Mouse (Mus musculus) C2C12 (cell line): Measurements from ENCODE around the gene Timm8b. TPM values are rescaled to one million over a fixed set of nuclear protein-coding genes. Genes with fewer than 3 reads are reported as not detected.
A peak's percentile ranks its signal among the peaks of the same experiment; 100 is the strongest.

Experiments used
- H3K27me3 ChIP-seq: one replicate; pipeline ENCODE4 v1.6.1; 2011; ENCODE audit not compliant: control insufficient read depth, insufficient read depth, insufficient read length
- H3K36me3 ChIP-seq: one replicate; pipeline ENCODE4 v1.6.1; 2011; ENCODE audit not compliant: control insufficient read depth, insufficient read depth
- H3K4me3 ChIP-seq: one replicate; pipeline ENCODE4 v1.5.1; 2011; ENCODE audit warnings: mild to moderate bottlenecking, control low read depth; ENCODE audit not compliant: poor library complexity, insufficient read depth, severe bottlenecking
- H3K79me2 ChIP-seq: one replicate; pipeline ENCODE4 v1.6.1; 2011; ENCODE audit not compliant: control insufficient read depth, insufficient read depth
- H3K79me3 ChIP-seq: one replicate; pipeline ENCODE4 v1.6.1; 2011; ENCODE audit warnings: low read depth, control low read depth
- H3ac ChIP-seq: one replicate; pipeline ENCODE3; 2011; ENCODE audit warnings: low read depth; ENCODE audit not compliant: control insufficient read depth, insufficient read length
- CEBPB ChIP-seq: IDR thresholded peaks from one replicate; pipeline ENCODE4 v1.6.1; 2011; ENCODE audit warnings: low read depth, mild to moderate bottlenecking, control low read depth, moderate library complexity
- CTCF ChIP-seq: IDR thresholded peaks from one replicate; pipeline ENCODE4 v1.5.1; 2011; ENCODE audit not compliant: control insufficient read depth, insufficient read depth, insufficient read length
- FOSL1 ChIP-seq: IDR thresholded peaks from one replicate; pipeline ENCODE4 v1.8.0; 2011; ENCODE audit warnings: mild to moderate bottlenecking, low read length; ENCODE audit not compliant: poor library complexity, insufficient read depth, severe bottlenecking
- MAX ChIP-seq: IDR thresholded peaks from one replicate; pipeline ENCODE4 v1.6.1; 2011; ENCODE audit warnings: mild to moderate bottlenecking, control low read depth
- MYOD1 ChIP-seq: IDR thresholded peaks from one replicate; pipeline ENCODE4 v1.6.1; 2011; ENCODE audit warnings: low read depth; ENCODE audit not compliant: control insufficient read depth, insufficient read length
- MYOG ChIP-seq: IDR thresholded peaks from one replicate; pipeline ENCODE4 v1.6.1; 2011; ENCODE audit not compliant: control insufficient read depth, insufficient read length; ENCODE audit errors: extremely low read depth
- USF1 ChIP-seq: IDR thresholded peaks from one replicate; pipeline ENCODE4 v1.6.1; 2011; ENCODE audit warnings: low read depth, mild to moderate bottlenecking, control low read depth, moderate library complexity
- long read RNA-seq, 2 experiments: library from polyadenylated mRNA; unstranded; transcript quantifications; one replicate each; pipeline ENCODE4 v2.0.0; 2019 to 2020
- polyA plus RNA-seq: library from polyadenylated mRNA; unstranded; fragments of >200 nt; fragmentation: generic; extraction: Trizol; gene quantifications from one replicate; pipeline ENCODE4 v1.2.1, GENCODE M21; 2012; ENCODE audit warnings: missing spikeins

The Timm8b gene
- 195 TPM for polyA plus RNA-seq
- long read RNA-seq, experiment 1, transcript Timm8b-201 (2 exons, 518 nt) = major isoform, 62 of 63 reads
- long read RNA-seq, experiment 1, partial matches to known transcripts = 1 of 63 reads
- long read RNA-seq, experiment 1, other reads (novel, unspliced or antisense) = 0 of 63 reads
- long read RNA-seq, experiment 2, partial matches to known transcripts = 0 of 3 reads
- long read RNA-seq, experiment 2, other reads (novel, unspliced or antisense) = 0 of 3 reads

GRCm38 (mm10) chr9:50603189-50603997 is at the start of gene Timm8b, which contains the start of gene Sdhd:
Timm8b (plus strand) TSS chr9:50603910.
Sdhd (minus strand) TSS chr9:50603812.
- H3K27me3 ChIP-seq = no peaks in the 10 kb centered on the region
- peaks cover 59% of the 10 kb centered on the region for H3K36me3 ChIP-seq
- peak within 1 kb of the TSS; percentile 82 for H3ac ChIP-seq
- peak; percentile 63 for TF ChIP-seq CEBPB
- TF ChIP-seq MYOG = no peak
- TF ChIP-seq MAX = peak; percentile 63
- H3K79me3 ChIP-seq = peaks cover 57% of the 10 kb centered on the region
- peak within 1 kb of the TSS; percentile 86 for H3K4me3 ChIP-seq
- peaks cover 76% of the 10 kb centered on the region for H3K79me2 ChIP-seq

DNA sequence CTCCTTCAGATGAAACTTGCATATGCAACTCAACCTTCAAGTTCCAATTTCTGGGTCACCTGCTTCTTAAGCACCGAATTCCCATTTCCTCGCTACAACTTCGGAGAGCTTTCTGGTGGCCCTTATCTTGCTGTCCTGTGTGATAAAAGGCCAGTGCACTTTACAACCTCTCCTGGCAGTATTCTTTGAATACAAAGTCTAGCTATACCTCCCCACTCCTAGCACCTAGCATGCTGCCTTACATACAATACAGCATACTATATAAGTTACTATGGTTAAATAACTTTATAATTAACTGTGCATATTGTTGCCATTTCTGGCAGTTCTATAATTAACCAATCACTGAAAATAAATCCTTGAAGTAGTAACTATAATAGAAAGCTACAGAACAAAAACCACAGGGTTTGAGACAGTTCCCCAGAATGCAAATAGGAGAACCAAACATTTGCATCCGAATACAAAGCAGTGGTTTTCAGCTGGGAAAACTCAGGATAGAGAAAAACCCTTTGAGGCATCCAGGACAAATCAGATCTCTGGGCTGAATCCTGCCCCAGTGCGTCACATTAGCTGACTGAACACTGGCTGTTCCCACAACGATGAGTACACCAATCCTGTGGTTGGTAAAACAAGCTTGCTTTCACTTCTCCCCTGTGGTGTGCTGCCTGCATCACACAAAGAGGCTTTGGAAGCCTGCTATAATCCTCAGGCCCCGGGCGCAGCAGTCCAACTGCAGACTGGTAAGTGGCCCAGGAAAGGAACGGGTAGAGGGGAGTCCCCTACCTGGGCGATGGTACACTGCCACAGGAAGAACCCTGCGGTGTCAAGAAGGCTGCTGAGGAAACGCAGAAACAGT is 49.2 kb upstream of the Timm8b start, which contains the start of gene Il18:
TSS of gene Il18 (plus strand) at position 587 of the 853 bp plus-strand sequence.
- H3K79me2 ChIP-seq = no peaks in the 10 kb centered on the region
- H3K4me3 ChIP-seq = no peak within 1 kb of the TSS
- H3ac ChIP-seq = no peak within 1 kb of the TSS
- no peaks in the 10 kb centered on the region for H3K36me3 ChIP-seq
- no peaks in the 10 kb centered on the region for H3K27me3 ChIP-seq
- H3K79me3 ChIP-seq = no peaks in the 10 kb centered on the region
- no peak for TF ChIP-seq USF1
- no peak for TF ChIP-seq CEBPB
- TF ChIP-seq MYOG = no peak
- no peak for TF ChIP-seq CTCF
- TF ChIP-seq FOSL1 = no peak
- TF ChIP-seq MYOD1 = no peak
- TF ChIP-seq MAX = no peak

DNA sequence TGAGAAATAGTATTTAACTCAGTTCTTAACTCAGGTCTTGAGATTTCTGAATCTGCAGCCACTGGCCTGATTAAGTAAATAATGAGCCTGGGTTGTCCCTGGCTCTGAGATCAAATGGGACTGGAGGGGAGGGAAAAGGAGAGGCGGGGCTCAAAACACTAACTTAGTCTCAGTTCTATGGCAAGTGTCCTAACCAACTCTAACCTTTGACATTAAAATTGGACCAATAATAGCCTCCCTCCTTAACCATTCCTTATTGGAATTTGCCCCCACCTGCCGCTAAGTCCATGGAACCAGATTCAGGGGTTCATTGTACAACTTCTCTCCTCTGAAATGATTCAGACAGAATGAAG is 48.6 kb upstream of the Timm8b start, which contains the start of gene Bco2:
TSS of gene Bco2 (minus strand) at position 88 of the 353 bp plus-strand sequence.
- no peaks in the 10 kb centered on the region for H3K27me3 ChIP-seq
- H3K4me3 ChIP-seq = no peak within 1 kb of the TSS
- H3K79me2 ChIP-seq = no peaks in the 10 kb centered on the region
- no peak within 1 kb of the TSS for H3ac ChIP-seq
- H3K79me3 ChIP-seq = no peaks in the 10 kb centered on the region
- TF ChIP-seq FOSL1 (no peak), MYOD1 (no peak), MYOG (no peak), CEBPB (no peak), CTCF (no peak)
- H3K36me3 ChIP-seq = no peaks in the 10 kb centered on the region

- H3K36me3 ChIP-seq = no peaks in the 10 kb centered on the region
- no peak within 1 kb of the TSS for H3ac ChIP-seq
- H3K27me3 ChIP-seq = no peaks in the 10 kb centered on the region
- no peak within 1 kb of the TSS for H3K4me3 ChIP-seq
- H3K79me2 ChIP-seq = no peaks in the 10 kb centered on the region
- TF ChIP-seq MYOG (no peak), CTCF (no peak), MYOD1 (no peak), CEBPB (no peak), MAX (no peak), USF1 (no peak), FOSL1 (no peak)
- no peaks in the 10 kb centered on the region for H3K79me3 ChIP-seq
These were observed 42.4 kb upstream of the Timm8b start, which contains the start of gene Tex12 for GRCm38 (mm10) chr9:50561145-50561917. Tex12 (minus strand) TSS chr9:50561325.

DNA sequence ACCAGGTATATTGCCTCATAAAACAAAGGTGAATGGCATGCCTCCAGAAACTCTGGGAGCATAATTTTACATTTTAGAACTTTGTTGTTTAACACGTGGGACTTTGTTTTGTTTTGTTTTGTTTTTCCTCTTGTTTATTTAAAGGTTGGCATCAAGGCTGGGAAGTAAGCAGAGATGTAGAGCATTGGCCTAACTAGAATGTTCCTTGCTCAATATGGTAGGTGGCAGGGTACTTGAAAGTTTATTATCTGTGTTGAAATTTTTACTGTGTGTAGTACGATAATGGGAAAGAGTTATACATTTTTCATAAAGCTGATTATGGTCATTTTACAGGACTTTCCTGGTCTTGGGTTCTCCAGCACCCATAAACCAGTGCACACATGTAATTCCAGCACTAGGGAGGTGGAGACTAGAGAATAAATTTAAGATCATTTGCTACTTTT is 41.8 kb upstream of the Timm8b start:
- H3ac ChIP-seq = no peak overlapping the region
- H3K4me3 ChIP-seq = no peak overlapping the region
- H3K79me2 ChIP-seq = no peaks in the 10 kb centered on the region
- no peak for TF ChIP-seq CEBPB
- no peak for TF ChIP-seq USF1
- TF ChIP-seq MAX = no peak
- TF ChIP-seq FOSL1 = no peak
- TF ChIP-seq MYOD1 = no peak
- no peak for TF ChIP-seq CTCF
- no peak for TF ChIP-seq MYOG
- H3K27me3 ChIP-seq = no peaks in the 10 kb centered on the region
- no peaks in the 10 kb centered on the region for H3K79me3 ChIP-seq
- H3K36me3 ChIP-seq = no peaks in the 10 kb centered on the region
